Mouse (Mus musculus): Measurements from ENCODE around the gene Slit3.

DNA sequence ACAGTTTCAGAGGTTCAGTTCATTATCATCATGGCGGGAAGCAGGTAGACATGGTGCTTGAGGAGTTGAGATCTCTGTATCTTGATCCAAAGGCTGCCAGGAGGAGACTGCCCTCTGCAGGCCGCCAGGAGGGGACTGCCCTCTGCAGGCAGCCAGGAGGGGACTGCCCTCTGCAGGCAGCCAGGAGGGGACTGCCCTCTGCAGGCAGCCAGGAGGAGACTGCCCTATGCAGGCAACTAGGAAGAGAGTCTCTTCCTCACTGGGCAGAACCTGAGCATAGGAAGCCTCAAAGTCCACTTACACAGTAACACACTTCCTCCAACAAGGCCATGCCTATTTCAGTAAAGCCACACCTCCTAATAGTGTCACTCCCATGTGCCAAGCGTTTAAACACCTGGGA, 546.4 kb downstream of the Slit3 start:
- TF ChIP-seq CTCF (IDR thresholded peaks at IDR 0.05; ENCODE audit: borderline replicate concordance, insufficient read depth, low read length) (0 out of 2 replicates have a peak, but pooled peaks have one; percentile 27), POLR2A (IDR thresholded peaks at IDR 0.05; ENCODE audit: low read depth, low read length) (no peak)
